Mouse (Mus musculus) hindbrain, postnatal 0 days (tissue): ENCODE data around the gene Ell2. TPM values are rescaled to one million over a fixed set of nuclear protein-coding genes. Genes with fewer than 3 reads are reported as not detected.

Experiments used
- ATAC-seq: fragments of 200-750 bp; cut with Nextera tagmentation; 2 replicates; pipeline ENCODE4 v1.8.0; 2017; ENCODE audit warnings: mild to moderate bottlenecking, moderate TSS enrichment, moderate library complexity
- DNase-seq: peaks from one replicate; pipeline ENCODE4 v3.0.0-alpha.2; 2015; ENCODE audit warnings: low spot score
- H3K27ac ChIP-seq: fragments of 300-500 bp; sonication (generic); 2 replicates; pipeline ENCODE4 v1.5.1; 2014; ENCODE audit warnings: mild to moderate bottlenecking
- H3K27me3 ChIP-seq: fragments of 300-500 bp; sonication (generic); 2 replicates; pipeline ENCODE4 v1.6.1; 2014; ENCODE audit warnings: low read length, mixed read lengths; ENCODE audit not compliant: insufficient read depth
- H3K36me3 ChIP-seq: fragments of 300-500 bp; sonication (generic); 2 replicates; pipeline ENCODE4 v1.6.1; 2014; ENCODE audit warnings: low read length, mixed read lengths; ENCODE audit not compliant: insufficient read depth
- H3K4me1 ChIP-seq: fragments of 300-500 bp; sonication (generic); 2 replicates; pipeline ENCODE4 v1.6.1; 2014; ENCODE audit warnings: antibody characterized with exemption, low read length, mixed read lengths; ENCODE audit not compliant: insufficient read depth
- H3K4me2 ChIP-seq: fragments of 300-500 bp; sonication (generic); 2 replicates; pipeline ENCODE4 v1.6.1; 2014; ENCODE audit warnings: low read depth, mild to moderate bottlenecking, low read length, moderate library complexity, mixed read lengths
- H3K4me3 ChIP-seq: fragments of 300-500 bp; sonication (generic); 2 replicates; pipeline ENCODE4 v1.5.1; 2014; ENCODE audit warnings: low read length
- H3K9ac ChIP-seq: fragments of 300-500 bp; sonication (generic); replicated peaks from 2 replicates; pipeline ENCODE4 v1.6.1; 2014; ENCODE audit warnings: mild to moderate bottlenecking, low read length, moderate library complexity, mixed read lengths
- H3K9me3 ChIP-seq: fragments of 300-500 bp; sonication (generic); 2 replicates; pipeline ENCODE4 v1.6.1; 2016; ENCODE audit warnings: low read length, mixed read lengths
- CTCF ChIP-seq: IDR thresholded peaks from 2 replicates; pipeline ENCODE4 v1.5.1; 2016; ENCODE audit warnings: antibody characterized with exemption, control low read depth, low read depth
- WGBS: fragments of 180-500 bp; shearing (Covaris S2); extraction: QIAGEN DNeasy Blood & Tissue Kit; methylation state at CpG from one replicate; pipeline ENCODE4 v1.1.7; 2014; 5-methylcytosine and 5-hydroxymethylcytosine counted together
- polyA plus RNA-seq: library from polyadenylated mRNA; unstranded; fragments of >200 nt; fragmentation: Nextera tagmentation; extraction: Ambion mirVana; gene quantifications from 2 replicates; pipeline ENCODE4 v1.2.1, GENCODE M21; 2015
- total RNA-seq: library from RNA; depleted of rRNA; stranded (reverse); fragments of >200 nt; gene quantifications from 2 replicates; pipeline ENCODE4 v1.2.3, GENCODE M21; 2014

Gene Ell2
- total and polyA plus RNA-seq, 2 experiments from 2014 or later: 2.1 to 2.6 TPM

DNA sequence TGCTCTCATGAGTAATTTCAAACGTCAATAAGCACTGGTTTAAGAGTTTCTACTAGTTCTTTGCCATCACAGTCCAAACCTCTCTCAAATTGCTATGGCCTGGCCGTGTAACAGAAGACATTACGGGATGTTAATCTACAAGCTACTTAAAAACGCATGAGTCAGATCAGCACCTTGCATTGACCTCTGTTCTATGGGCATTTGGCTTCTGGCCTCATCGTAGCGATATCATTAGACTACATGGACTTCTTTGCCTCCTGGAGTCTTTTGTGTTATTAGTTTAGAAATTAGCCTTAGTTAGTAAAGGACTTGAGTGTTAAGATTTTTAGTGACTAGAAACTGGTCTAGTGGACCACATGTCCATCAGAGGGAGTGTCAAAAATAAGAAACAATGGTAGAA lies 7.8 kb downstream of the Ell2 start:
- Histone ChIP-seq H3K4me2 (no peak overlapping the region), H3K9ac (no peak overlapping the region), H3K9me3 (no peaks in the 10 kb centered on the region), H3K36me3 (no peaks in the 10 kb centered on the region), H3K4me1 (no peaks in the 10 kb centered on the region; the same call in 1 of the 2 replicates), H3K27me3 (no peaks in the 10 kb centered on the region), H3K27ac (no peak overlapping the region), H3K4me3 (no peak overlapping the region)
- 90% methylated on average over 6 of the region's 6 CpGs for WGBS
- ATAC-seq (no peak), DNase-seq (no peak)
- no peak for TF ChIP-seq CTCF

DNA sequence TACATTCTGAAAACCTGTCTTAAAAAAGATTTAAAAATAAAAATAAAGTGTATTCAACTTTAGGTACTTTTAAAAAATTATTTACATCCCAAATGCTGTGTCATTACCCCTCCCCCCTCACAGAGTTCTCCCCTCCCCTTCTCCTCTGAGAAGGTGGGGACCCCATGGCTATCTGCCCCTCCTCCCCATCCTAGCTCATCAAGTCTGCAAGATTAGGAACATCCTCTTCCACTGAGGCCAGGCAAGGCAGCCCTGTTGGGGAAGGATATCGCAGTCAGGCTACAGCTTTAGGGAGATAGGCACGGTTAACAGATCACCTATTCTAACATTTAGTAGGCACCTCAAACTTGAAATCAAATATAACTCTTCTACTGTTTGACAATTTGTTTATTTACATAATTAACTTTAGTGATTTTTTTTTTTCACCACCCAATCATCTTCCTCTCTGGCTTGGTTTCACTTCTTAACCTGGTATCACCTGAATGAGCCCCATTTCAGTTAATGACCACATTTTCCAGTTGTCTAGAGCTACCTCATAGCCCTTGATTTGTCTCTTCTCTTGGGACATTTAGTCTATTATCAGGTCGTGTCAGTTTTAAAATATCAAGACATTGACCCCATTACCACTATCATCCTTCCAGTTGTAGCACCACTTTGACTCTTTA lies 11.2 kb downstream of the Ell2 start:
- WGBS: 79% methylated on average over 3 of the region's 3 CpGs
- Histone ChIP-seq H3K4me3 (no peak overlapping the region), H3K9ac (no peak overlapping the region), H3K4me1 (no peaks in the 10 kb centered on the region), H3K4me2 (no peak overlapping the region), H3K36me3 (no peaks in the 10 kb centered on the region), H3K9me3 (no peaks in the 10 kb centered on the region), H3K27me3 (no peaks in the 10 kb centered on the region), H3K27ac (no peak overlapping the region)
- DNase-seq: no peak
- no peak for TF ChIP-seq CTCF
- ATAC-seq: no peak

DNA sequence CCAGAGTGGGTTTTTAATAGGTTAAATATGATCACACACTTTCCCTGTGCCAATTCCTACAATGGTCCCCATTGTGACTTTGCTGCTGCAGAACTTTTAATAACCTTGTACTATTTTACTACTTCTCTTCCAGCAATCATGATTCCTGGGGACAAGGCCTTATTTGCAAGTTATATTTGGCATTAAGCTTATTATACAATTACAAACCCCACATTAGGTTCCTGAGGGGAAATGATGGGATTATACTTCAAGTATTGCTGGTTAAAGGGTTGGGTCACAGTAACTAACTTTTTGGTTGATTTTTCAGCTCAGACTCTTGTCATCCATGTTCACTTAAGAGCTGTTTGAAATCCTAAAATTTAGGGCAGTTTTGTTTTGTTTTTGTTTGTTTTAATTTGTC lies 11.8 kb downstream of the Ell2 start:
- H3K27ac ChIP-seq: no peak overlapping the region
- no peaks in the 10 kb centered on the region for H3K9me3 ChIP-seq
- TF ChIP-seq CTCF: no peak
- H3K4me2 ChIP-seq: no peak overlapping the region
- H3K9ac ChIP-seq: no peak overlapping the region
- no peak for DNase-seq
- no peaks in the 10 kb centered on the region for H3K27me3 ChIP-seq
- ATAC-seq: no peak
- no peaks in the 10 kb centered on the region for H3K36me3 ChIP-seq
- H3K4me1 ChIP-seq: no peaks in the 10 kb centered on the region
- no peak overlapping the region for H3K4me3 ChIP-seq

DNA sequence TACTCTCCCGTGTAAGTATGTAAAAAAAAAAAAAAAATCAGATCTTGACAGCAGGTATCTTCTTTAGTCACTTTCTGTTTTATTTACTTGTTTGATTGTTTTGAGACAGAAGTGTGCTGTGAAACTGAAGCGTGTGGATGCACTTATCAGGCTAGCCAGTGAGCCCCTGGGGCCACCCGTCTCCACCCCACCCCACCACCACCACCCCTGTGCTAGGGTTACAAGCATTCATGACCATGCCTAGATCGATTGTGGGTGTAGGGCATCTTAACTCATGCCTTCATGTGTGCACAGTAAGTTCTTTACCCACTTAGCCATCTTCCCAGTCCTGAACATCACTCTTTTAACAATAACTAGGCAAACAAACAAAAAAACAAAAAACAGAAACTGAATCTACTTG lies 13.1 kb downstream of the Ell2 start:
- TF ChIP-seq CTCF: no peak
- H3K4me3 ChIP-seq: no peak overlapping the region
- no peak overlapping the region for H3K27ac ChIP-seq
- H3K9me3 ChIP-seq: no peaks in the 10 kb centered on the region
- H3K36me3 ChIP-seq: no peaks in the 10 kb centered on the region
- DNase-seq (no peak), ATAC-seq (no peak)
- no peak overlapping the region for H3K4me2 ChIP-seq
- H3K4me1 ChIP-seq: no peaks in the 10 kb centered on the region
- no peak overlapping the region for H3K9ac ChIP-seq
- no peaks in the 10 kb centered on the region for H3K27me3 ChIP-seq
- 85% methylated on average over 4 of the region's 4 CpGs for WGBS

DNA sequence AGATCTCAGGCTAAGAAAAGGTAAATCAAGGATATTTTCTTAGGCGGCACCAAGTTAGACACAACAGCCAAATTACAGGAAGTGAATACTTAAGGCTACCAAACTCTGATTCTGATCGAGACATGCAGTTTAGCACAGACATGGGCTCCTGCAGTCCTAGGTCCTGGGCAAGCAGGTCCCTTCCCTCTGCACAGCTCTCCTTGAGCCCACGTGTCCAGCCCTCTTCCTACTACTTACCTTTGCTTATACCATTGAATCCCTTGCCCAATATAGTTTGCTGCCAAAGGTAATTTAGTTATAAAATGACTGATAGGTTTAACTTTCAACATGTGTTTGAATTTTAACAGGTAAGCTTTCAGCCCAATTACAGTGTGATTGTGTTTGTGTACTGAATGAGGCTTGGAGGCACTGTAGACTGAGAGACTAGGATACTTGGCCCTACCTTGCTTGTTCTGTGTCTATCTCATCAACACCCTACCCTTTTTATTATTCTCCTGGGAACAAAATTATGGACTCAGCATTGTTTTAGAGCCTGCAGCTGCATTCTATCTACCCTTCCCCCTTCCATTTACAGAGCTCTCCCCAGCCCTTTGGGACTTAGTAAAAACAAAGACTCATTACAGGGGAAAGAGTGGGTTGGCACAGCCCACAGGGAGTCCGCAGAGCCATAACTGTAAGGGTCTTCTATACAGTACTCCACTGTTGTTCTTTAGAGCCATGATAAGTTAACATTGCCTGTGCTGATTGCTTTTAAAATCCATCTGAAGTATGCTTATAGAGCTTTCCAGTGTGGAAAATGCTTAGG lies 20.2 kb downstream of the Ell2 start:
- Histone ChIP-seq H3K27ac (no peak overlapping the region), H3K9ac (no peak overlapping the region), H3K4me2 (no peak overlapping the region), H3K36me3 (no peaks in the 10 kb centered on the region), H3K4me3 (no peak overlapping the region), H3K9me3 (no peaks in the 10 kb centered on the region), H3K4me1 (no peaks in the 10 kb centered on the region), H3K27me3 (no peaks in the 10 kb centered on the region)
- DNase-seq (no peak), ATAC-seq (no peak)
- TF ChIP-seq CTCF: no peak
- WGBS: 72% methylated on average over 4 of the region's 4 CpGs

DNA sequence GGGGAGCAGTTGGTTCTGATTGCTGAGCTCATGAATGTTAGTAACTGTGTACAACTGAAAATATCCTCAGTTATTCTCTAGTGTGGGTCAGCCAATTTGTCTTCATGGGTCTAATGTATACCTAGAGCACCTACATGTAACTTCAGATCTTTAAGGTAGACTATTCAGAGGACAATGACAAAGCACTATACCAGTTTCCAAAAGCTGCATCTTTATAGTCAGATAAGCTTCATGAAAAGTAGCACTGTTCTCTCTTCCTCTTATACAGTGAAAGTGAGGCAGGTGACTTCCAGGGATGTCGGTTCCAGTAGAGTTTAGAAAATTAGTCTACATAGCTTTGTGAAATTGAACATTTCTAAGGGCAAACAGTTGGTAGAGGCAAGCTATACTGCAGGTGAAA lies 21.4 kb downstream of the Ell2 start:
- Histone ChIP-seq H3K4me3 (no peak overlapping the region), H3K9ac (no peak overlapping the region), H3K4me2 (no peak overlapping the region), H3K27ac (no peak overlapping the region), H3K36me3 (no peaks in the 10 kb centered on the region), H3K4me1 (no peaks in the 10 kb centered on the region), H3K9me3 (no peaks in the 10 kb centered on the region), H3K27me3 (no peaks in the 10 kb centered on the region)
- 93% methylated on average over 1 of the region's 1 CpGs for WGBS
- DNase-seq (no peak), ATAC-seq (no peak)
- TF ChIP-seq CTCF: no peak

DNA sequence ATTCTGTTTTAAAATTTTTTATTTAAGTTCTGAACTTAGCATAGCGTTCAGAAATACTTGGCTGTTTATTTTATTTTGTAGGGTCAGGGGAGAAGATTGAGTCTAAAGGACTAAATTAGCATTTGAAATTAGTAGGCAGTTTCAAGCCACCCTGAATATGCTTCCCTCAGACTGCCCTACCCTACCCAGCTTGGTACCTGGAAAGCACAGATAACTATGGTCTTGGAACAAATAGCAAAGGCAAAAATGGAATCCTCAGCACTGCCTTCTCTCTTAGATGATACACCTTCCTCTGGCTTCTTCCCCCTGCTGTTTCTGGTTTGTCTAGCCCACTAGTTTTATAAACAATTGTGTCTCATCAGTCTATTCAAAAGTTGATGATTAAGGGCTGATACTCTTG lies 23.3 kb downstream of the Ell2 start:
- TF ChIP-seq CTCF: no peak
- Histone ChIP-seq H3K4me3 (no peak overlapping the region), H3K36me3 (no peaks in the 10 kb centered on the region), H3K4me1 (no peaks in the 10 kb centered on the region), H3K9ac (no peak overlapping the region), H3K9me3 (no peaks in the 10 kb centered on the region), H3K27ac (no peak overlapping the region), H3K27me3 (no peaks in the 10 kb centered on the region), H3K4me2 (no peak overlapping the region)
- DNase-seq (no peak), ATAC-seq (no peak)
- whole genome bisulfite sequencing: 70% methylated on average over 1 of the region's 1 CpGs
